Mouse (Mus musculus) natural killer cell, adult 2 months (primary cell): ENCODE measurements around the gene Mepce.
"Not testable (repeated sequence)": the region's sequence is repeated elsewhere in the genome, so short reads cannot be mapped to it uniquely, and the experiment has no call there.

Experiments used
- DNase-seq, 2 experiments: peaks; one replicate each; pipeline ENCODE4 v3.0.0; 2022; ENCODE audit warnings: low spot score in 2 of 2

Mepce gene

GRCm38 (mm10) chr5:137787151-137787928 is at the start of gene Mepce, which contains the start of gene Zcwpw1:
Gene Mepce, minus strand, starts transcription at chr5:137787655.
Gene Zcwpw1, plus strand, starts transcription at chr5:137787798.
- DNase-seq: peak; percentile 91 to 94

- DNase-seq: not testable (repeated sequence)
Observed at GRCm38 (mm10) chr5:137837110-137837509, 49.7 kb upstream of the Mepce start.

DNA sequence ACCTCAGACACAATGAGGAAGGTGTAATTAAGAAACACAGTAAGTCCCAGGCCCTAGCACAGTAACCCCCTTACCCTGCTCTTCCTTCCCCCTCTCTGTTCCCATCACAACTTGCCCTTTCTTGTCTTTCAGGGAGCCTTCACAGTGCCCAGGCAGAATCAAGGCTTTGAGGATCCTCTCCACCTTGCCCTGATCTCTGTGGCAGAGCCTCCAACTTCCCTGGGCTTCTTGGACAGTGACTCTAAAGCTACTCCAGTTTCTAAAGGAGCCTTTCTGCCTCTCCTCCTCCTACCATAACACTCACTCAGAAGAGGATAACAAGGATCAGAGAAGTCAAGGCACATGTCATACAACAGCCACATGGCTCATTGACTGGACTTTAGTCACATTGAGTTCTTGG is 49.2 kb upstream of the Mepce start:
- no peak for DNase-seq

GRCm38 (mm10) chr5:137835966-137836520 is 48.6 kb upstream of the Mepce start, which contains the start of gene Pilra:
Gene Pilra, minus strand, starts transcription at chr5:137836281.
- DNase-seq: not testable (repeated sequence)

DNA sequence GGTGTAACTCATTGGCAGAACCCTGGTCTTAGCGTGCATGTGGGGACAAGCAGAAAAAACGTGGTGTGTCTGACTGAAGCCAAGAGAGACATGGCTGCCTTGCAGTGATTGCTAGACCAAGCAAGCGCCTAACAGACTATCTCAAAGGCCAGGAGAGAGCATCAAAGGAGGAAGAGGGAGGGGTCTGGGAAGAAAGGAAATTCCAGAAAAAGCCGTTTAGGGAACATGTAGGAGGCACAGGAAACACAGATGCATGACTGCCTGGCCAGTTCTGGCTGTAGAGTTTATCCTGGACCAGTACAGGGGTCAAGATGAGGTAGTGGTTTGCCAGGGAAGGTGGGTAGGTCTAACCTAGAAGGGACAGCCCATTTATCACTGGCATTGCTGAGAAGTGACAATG is 46.0 kb upstream of the Mepce start:
- DNase-seq: no peak

DNA sequence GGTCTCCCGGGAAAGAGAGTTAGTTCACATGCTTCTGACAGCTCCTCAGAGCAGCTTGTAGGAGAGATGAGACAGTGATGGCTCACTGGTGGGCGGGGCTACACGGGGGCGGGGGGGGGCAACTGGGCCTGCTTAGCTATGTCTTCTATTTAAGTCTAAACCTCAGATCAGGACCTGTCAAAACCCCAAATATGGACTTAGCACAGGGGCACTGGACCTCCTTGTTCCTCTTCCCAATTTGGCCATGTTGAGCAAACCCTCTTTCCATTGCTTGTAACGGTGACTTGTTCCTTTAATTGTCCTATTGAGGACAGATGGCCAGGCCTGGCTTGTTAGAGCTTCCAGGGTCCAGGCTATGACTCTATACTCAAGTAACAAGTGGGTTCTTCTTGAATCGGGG is 44.1 kb upstream of the Mepce start:
- no peak for DNase-seq

- no peak for DNase-seq
Observed at GRCm38 (mm10) chr5:137831106-137831505, 43.7 kb upstream of the Mepce start.

- no peak for DNase-seq
Observed at GRCm38 (mm10) chr5:137830238-137830637, 42.8 kb upstream of the Mepce start.

GRCm38 (mm10) chr5:137828694-137829093 is 41.2 kb upstream of the Mepce start:
- DNase-seq: no peak

DNA sequence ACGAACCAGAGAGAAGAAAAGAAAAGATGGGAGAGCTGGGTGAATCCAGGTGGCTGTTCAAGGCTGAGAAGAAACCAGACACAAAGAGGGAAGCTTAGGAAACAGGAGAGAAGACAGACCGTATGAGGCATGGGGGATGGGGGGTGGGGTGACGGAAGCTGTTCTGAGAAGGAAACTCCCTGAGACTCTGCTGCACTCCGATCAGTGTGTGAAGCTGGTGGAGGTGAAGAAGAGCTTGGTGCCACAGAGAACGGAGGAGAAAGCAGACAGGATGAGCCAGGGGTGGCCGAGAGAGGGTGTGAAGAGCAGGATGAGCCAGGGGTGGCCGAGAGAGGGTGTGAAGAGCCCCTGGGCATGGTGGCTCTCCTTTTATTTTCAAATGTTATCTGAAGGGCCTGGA is 39.0 kb upstream of the Mepce start:
- DNase-seq: no peak

GRCm38 (mm10) chr5:137825971-137826370 is 38.5 kb upstream of the Mepce start:
- DNase-seq: no peak

DNA sequence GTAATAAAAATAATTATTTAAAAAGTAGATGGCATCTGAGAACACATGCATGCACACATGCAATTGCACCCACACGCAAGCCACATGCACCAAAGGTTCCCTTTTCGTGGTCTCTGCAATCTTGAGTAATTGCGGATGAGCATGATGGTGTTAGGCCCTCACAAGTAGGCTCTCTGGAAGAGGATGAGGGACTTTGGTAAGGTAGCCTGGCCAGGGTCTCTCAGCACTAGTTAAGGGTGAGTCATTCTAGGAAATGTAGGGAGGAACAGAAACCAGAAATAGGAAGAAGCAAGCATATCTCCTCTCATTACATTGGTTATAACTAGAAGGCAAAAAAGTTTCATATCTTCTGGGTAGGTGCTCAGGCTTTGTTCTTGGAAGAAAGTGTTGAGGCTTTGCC is 37.6 kb upstream of the Mepce start:
- peak in 1 of 2 experiments; percentile 12 for DNase-seq

- DNase-seq: no peak
Observed at GRCm38 (mm10) chr5:137823455-137824045, 36.1 kb upstream of the Mepce start.

DNA sequence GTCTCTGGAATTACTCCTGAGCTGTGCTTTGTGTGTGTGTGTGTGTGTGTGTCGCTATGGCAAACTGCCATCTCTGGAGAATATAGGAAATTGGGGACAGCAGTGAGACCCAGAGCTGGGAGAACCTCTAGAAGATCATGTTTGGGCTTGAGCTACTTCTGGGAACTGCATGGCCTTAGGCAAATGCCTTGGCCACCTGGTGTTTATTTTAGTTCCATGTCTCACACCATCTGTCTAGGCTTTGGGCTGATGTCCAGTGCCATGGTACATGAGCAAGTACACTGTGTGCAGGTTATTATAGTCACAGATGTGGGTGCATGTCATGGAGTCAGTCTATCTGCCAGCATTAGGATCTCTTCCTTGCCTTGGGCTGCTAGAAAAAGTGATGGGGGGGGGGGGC is 35.1 kb upstream of the Mepce start:
- DNase-seq: no peak

DNA sequence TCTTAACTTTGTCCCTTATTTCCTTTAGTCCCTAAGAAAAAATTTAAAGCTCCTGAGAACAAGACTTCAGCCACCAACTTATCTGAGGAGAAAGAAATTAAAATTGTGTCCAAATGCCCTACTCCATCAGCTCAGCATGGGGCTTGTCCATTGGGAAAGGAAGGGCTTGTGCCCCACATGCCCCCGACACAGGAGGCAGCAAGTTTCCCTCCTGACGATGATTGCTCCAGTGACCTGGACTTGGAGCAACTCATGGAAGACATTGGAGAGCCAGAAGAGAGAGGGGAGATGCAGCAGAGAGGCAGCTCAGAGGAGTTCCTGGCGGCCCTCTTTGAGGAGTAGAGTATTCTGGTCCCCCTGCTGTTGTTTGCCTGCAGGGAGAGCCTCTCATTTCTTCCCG is 34.7 kb upstream of the Mepce start:
- no peak for DNase-seq

- no peak for DNase-seq
Observed at GRCm38 (mm10) chr5:137817466-137818222, 30.2 kb upstream of the Mepce start.

GRCm38 (mm10) chr5:137808316-137808715 is 20.9 kb upstream of the Mepce start:
- DNase-seq: no peak

DNA sequence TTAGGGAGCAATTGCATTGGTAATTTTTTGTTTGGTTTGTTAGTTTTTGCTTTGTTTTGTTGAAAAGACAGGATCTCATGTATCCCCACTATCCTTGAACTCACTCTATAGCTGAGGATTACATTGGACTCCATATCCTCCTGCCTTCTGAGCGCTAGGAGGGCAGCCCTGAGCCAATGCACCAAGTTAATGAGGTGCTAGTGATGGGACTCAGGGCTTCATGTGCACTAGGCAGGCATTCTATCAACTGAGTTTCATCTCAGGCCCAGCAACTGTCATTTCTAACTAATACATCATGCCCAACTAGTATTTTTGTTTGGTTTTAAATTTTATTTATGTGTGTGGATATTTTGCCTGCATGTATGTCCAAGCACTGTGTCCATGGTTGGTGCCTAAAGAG is 18.7 kb upstream of the Mepce start:
- DNase-seq: no peak

DNA sequence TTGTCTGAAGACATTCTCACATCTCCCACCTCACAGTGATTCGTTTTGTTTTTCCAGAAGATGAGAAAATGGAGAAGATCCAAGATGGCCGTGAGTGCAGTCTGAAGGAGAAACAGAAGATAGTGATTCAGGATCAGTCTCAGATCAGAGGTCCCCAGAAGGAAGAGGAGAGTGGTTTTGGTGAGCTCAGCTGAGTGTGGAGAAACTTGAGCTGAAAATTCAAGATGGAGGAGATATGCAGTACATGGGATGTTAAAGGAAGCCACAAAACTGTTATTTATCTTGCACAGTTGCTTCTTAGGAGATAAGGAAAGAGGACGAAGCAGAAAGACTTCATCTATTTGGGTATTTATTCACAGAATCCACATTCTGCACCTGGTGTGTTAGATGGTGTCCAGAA is 13.5 kb upstream of the Mepce start:
- DNase-seq: no peak

GRCm38 (mm10) chr5:137796606-137797005 is 9.2 kb upstream of the Mepce start:
- DNase-seq: no peak

DNA sequence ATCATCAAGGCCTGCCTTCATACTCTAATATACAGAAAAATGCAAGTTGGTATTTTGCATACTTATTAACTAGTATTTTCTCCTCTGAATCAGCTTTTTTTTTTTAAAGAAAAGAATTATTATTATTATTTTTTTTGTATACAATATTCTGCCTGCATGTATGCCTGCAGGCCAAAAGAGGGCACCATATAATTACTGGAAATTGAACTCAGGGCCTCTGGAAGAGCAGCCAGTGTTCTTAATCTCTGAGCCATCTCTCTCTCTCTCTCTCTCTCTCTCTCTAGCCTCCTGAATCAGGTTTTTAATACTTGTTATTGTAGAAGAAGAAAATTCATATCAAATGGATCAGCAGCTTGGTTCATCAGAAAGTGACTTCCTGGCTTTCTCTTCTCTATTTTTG is 4.1 kb upstream of the Mepce start:
- DNase-seq: no peak

DNA sequence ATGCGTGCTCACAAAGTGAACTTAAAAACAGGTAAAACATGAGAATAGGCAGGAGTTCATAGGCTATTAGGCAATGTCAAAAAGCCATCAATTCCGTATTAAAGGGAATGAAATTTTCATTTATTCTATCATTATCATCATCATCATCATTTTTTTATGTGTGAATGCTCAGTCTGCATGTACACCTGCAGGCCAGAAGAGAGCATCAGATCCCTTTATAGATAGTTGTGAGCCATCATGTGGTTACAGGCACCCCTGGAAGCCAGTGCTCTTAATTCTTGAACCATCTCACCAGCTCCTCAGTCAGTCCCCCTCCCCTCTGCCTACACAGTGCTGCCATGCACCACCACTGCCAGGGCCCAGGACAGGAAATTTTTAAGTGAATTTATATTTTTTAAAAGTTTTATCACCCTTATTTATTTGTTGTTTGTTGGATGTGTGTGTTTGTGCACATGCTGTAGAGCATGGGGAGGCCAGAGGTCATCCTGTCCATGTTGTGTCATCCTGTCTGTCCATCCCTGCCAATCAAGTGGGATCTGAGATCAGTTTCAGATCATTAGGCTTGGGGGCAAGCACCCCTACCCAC is 1.6 kb upstream of the Mepce start:
- no peak for DNase-seq
